Mouse (Mus musculus): ENCODE results near the gene Rpl21. TPM values are rescaled to one million over a fixed set of nuclear protein-coding genes. Genes with fewer than 3 reads are reported as not detected.

Gene Rpl21
- total RNA-seq (2017), result 2,931 and 3,145 TPM in 2 replicates

DNA sequence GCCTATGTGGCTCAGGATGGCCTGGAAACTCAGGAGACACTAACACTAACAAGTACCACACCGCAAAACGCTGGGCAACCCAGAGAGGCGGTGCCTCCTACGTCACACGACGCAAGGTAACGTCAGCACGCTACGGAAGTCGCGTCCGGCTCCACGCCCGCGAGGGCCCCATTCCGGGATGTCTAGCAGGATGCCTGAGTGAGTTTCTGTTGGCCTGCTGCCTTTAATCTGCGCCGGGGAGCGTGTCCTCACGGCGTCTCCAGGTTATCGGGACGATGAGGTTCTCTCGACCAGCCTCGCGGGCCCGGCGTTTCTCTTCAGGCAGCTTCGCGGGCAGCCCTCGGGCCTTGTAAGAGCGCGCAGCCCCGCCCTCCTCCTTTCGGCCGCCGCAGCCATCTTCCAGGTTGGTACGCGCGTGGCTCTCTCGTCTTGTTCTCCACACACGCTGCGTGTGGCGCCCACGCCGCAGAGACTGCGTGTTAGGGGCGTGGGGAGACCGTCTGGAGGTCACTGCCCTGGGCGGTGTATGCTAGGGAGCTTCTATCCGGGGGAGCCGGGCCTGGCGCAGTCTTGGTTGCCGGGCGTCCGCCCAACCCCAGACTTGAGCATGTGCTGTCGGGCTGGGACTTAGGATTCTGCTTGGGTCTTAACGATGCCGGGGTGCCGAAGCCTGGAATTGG lies at the start of gene Rpl21:
Gene Rpl21, plus strand, starts transcription at position 122 of the 680 bp plus-strand sequence.
- ATAC-seq (replicated peaks; ENCODE audit: low read depth, poor library complexity, severe bottlenecking), result peak; percentile 84

- no peak for ATAC-seq (replicated peaks; ENCODE audit: low read depth, poor library complexity, severe bottlenecking)
Observed at GRCm38 (mm10) chr5:146783300-146783699, 49.4 kb upstream of the Rpl21 start.

GRCm38 (mm10) chr5:146783891-146784290 lies 48.8 kb upstream of the Rpl21 start:
- no peak for ATAC-seq (replicated peaks; ENCODE audit: low read depth, poor library complexity, severe bottlenecking)

DNA sequence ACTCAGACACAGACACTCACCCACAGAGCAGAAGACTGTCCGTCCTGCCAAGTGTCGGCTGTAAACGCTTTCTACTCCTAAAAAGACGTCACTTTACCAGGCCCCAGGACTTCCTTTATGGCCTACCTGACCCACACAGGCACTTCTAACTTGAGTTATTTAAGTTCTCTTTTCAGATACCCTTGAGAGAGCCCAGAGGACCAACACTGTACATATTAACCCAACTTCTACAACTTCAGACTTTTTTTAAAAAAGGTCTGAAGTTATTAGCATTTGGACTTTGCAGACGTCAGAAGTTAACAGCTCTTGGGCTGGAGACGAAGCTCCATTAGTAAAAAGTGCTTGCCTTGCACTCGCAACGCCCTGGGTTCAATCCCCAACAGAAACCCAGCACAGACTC lies 46.6 kb upstream of the Rpl21 start:
- ATAC-seq (replicated peaks; ENCODE audit: low read depth, poor library complexity, severe bottlenecking), result no peak

DNA sequence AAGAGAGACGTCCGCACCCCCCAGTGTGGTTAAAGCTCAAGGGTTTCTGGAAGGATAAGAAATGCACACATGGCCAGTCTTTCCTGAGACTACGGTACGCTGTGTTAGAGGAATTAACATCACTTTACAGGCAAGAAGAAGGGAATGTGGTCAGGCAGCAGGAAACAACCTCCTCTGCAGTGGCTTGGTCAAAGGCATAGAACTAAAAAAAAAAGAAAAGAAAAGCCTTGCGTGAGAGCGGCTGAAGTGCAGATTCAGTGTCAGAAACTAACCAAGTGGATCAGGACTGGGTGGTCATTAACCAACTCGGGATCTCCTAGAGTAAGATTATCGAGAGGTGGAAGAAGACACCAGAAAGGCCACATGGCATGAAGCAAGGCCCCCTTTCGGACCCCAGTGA lies 43.3 kb upstream of the Rpl21 start:
- peak; percentile 57 for ATAC-seq (replicated peaks; ENCODE audit: low read depth, poor library complexity, severe bottlenecking)

DNA sequence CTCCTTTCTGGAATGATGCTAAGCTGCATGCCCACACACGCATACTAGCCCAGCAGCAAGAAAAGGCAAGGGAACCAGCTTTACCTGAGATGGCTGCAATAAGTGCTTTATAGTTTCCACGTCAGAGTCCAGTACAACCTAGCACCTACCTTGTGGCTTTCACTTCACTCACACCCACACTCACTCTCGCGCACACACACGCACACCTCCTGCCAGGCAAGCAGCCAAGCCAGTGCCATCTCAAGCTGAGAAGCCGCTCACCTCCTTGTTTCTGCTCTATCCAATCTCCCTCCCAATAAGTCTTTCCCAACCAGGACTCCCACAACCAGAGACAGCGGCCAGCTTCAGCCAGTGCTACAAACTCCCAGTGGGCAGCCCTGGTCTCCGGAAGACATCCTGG lies 41.7 kb upstream of the Rpl21 start:
- no peak for ATAC-seq (replicated peaks; ENCODE audit: low read depth, poor library complexity, severe bottlenecking)

DNA sequence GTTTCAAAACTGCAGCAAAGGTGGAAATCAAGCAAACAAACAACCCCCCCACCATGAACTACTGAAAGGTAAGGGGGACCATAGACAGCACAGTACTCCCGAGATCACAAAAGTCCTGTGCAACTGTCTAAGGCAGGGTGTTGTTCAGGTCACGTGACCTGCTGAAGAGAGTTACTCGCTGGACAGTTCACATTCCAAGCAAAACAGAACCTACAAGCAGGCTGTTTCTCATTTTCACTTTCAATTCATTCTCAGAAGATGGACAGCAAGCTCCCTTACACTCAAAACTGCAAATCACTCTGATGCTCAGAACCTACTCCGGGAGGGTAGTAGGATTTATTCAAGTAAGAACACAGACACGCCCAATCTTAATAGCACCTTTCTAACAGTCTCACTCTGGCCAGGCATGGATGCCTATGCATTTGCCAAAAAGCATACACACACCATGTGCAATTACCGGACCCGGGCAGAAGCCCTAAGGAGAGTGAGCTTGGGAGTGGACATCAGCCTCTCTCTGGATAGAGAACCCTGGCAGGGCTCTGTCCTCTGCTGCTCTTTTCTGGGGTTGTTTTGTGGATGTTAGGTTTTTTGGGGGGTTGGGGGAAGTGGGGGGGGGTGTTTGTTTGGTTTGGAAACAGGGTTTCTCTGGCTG lies 40.4 kb upstream of the Rpl21 start:
- ATAC-seq (replicated peaks; ENCODE audit: low read depth, poor library complexity, severe bottlenecking), result peak; percentile 27

- ATAC-seq (replicated peaks; ENCODE audit: low read depth, poor library complexity, severe bottlenecking), result no peak
Observed at GRCm38 (mm10) chr5:146793630-146794083, 39.0 kb upstream of the Rpl21 start.

- peak; percentile 16 for ATAC-seq (replicated peaks; ENCODE audit: low read depth, poor library complexity, severe bottlenecking)
Observed at GRCm38 (mm10) chr5:146794084-146794852, 38.4 kb upstream of the Rpl21 start.

DNA sequence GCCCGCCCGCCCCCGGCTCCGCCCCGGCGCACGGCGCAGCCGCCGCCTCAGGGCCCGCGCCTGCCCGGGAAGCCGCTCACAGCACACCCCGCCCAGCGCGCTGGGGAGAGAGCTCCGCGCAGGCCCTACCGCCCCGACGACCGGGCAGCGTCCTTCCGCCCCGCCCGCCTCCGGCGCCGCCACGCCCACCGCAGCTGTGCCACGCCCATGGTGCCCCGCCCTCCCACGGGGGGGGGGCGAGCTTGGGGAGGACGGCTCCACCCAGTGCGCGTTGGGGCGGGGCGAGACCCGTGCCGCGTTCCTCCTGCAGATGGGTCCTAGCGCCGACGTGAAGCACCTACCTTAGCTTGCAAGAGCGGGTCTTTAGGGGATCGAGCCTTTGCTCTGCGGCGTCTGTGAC lies 37.8 kb upstream of the Rpl21 start, which contains the start of gene Usp12:
Gene Usp12, minus strand, starts transcription at position 154 of the 400 bp plus-strand sequence.
- peak; percentile 80 for ATAC-seq (replicated peaks; ENCODE audit: low read depth, poor library complexity, severe bottlenecking)

- ATAC-seq (replicated peaks; ENCODE audit: low read depth, poor library complexity, severe bottlenecking), result no peak
Observed at GRCm38 (mm10) chr5:146795728-146796127, 37.0 kb upstream of the Rpl21 start.

DNA sequence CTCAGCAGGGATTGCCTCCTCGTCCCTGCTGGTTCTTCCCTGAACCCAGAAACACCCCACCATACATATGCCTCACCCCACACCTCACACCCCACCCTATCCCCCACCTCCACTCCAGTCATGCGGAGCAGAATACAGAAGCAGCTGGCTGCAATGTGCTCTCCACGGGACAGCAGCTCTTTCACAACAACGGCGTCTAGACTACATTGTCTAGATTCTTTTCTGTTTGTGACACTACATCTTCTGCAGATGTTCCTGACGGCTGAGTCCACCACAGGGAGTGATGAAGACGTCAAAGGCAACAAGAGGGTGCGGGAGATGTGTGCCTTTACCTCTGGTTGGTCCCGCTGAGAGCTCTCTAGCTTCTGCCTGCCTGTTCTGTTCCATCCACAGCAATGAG lies 34.7 kb upstream of the Rpl21 start:
- ATAC-seq (replicated peaks; ENCODE audit: low read depth, poor library complexity, severe bottlenecking), result no peak

- ATAC-seq (replicated peaks; ENCODE audit: low read depth, poor library complexity, severe bottlenecking), result peak; percentile 81
Observed at GRCm38 (mm10) chr5:146806004-146806430, 26.7 kb upstream of the Rpl21 start.

DNA sequence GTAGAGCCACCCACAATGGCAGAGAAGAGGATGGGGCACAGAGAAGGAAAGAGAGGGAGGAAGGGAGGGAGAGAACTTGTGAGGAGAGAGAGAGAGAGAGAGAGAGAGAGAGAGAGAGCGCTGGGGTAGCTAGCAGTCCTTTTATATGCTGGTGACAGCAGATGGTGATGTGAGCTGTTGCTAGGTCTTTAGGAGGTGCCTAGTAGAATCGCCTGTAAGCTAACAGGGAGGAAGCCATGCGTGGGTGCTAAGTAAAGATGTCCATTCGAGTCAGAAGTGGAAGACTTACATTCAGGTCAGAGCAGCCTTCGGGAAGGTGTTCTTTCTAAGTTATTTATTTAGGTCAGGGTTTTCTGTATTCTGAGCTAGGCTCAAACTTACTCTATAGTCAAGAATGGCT lies 22.7 kb upstream of the Rpl21 start:
- ATAC-seq (replicated peaks; ENCODE audit: low read depth, poor library complexity, severe bottlenecking), result no peak

- ATAC-seq (replicated peaks; ENCODE audit: low read depth, poor library complexity, severe bottlenecking), result no peak
Observed at GRCm38 (mm10) chr5:146812866-146813265, 19.8 kb upstream of the Rpl21 start.

DNA sequence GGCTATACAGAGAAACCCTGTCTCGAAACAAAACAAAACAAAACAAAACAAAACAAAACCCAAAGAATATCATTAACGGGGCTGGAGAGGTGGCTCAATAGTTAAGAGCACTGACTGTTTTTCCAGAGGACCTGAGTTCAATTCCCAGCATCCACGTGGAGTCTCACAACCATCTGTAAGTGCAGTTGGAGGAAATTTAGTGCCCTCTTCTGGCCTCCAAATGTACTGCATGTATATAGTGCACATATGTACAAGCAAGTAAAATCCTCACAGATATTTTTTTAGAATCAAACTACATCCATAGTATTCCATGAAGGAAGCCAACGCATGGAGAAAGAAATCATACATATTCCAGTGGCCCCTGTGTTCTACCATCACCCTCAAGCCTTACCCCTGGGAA lies 19.3 kb upstream of the Rpl21 start:
- ATAC-seq (replicated peaks; ENCODE audit: low read depth, poor library complexity, severe bottlenecking), result no peak

GRCm38 (mm10) chr5:146815394-146815793 lies 17.3 kb upstream of the Rpl21 start:
- ATAC-seq (replicated peaks; ENCODE audit: low read depth, poor library complexity, severe bottlenecking), result no peak; the same call in 1 of the 2 replicates

DNA sequence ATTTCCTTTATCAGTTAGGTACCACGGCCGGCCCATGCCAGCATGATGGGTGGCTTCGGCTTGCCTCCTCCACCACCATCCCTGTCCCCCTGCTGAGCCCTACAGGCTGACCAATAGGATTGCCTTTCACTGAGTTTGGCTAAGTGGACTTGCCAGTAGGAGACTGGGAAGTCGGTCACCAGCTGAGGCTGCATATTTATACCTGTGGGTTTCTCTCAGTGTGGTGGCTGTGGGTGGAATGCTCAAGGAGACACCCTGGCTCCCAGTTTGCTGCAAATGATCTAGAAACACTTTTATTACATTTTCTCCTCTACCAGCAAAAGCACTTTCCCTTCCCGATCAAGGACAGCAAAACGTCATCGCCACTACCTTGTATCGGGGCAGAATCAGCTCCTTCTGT lies 15.1 kb upstream of the Rpl21 start:
- ATAC-seq (replicated peaks; ENCODE audit: low read depth, poor library complexity, severe bottlenecking), result no peak

GRCm38 (mm10) chr5:146818906-146819623 lies 13.6 kb upstream of the Rpl21 start:
- peak; percentile 78 for ATAC-seq (replicated peaks; ENCODE audit: low read depth, poor library complexity, severe bottlenecking)

DNA sequence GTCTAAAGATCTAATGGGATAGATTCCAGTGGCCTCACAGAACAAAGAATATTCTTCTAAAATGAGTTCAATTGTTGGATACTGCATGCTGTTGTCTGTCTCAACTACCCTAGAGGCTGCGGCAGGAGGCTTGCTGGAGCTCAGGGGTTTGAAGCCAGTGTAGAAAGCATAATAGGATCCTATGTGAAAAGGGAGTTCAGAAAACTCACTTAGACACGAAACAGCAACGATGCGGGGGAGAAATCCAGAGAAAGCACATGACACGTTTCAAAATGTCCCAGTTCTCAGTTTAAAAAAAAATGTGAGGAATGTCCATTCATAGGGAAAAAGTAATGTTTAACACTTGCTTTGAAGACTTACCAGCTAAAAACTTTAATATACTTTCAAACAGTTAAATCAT lies 9.7 kb upstream of the Rpl21 start:
- ATAC-seq (replicated peaks; ENCODE audit: low read depth, poor library complexity, severe bottlenecking), result no peak
